In the genomic region with DNA sequence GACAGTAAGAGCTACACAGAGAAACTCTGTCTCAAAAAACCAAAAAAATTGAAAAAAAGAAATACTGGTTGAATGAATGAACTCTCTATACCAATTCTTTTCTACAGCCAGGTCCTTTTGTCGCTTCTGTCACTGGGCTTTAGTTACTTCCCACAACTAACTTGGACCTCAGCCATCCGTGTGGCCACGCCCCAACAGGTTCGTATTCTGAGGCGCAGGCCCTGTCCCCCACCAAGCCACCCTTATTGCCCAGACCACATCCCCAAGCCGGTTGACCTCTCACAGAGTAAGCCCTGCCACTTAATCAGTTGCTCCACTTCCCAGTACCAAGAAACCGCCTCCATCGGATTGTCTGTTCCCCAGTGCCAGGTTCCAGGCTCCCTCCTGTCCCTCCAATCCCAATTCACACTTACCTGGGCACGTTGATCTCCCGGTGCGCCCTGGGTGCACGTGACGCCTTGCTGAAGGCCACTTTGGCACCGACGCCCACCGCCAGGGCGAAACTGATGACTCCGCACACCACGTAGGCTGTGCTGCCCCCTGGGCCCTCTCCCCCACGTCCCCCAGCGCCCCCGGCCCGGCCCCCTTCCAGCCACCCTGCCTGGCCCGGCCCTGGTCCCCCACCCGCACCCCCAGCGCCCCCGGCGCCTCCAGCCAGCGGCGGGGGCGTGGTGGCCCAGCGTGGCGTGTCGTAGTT, we compare ENCODE assay signal across 9 mouse cellular contexts. TPM values are rescaled to one million over a fixed set of nuclear protein-coding genes. Genes with fewer than 3 reads are reported as not detected.
DNase-seq lines count a peak whose midpoint lies in the region; ATAC-seq lines count a peak whose summit lies in the region.
"Had no signal": no experiment of that assay in that cellular context is flagged by ENCODE, and none has a peak within 500 bp of the region (broad histone marks: within the 10 kb centered on the region; RNA-seq: fewer than 3 reads in every experiment).

No protein-coding gene starts in this region.

- H3K4me2 ChIP-seq in embryonic facial prominence, embryonic 11.5 days (ENCODE audit: low read depth, low read length), result peak overlapping the region; percentile 87
- peak overlapping the region; percentile 89 for H3K4me2 ChIP-seq in kidney, embryonic 16.5 days (replicated peaks; ENCODE audit: low read depth, low read length)

- no peak for DNase-seq in heart, embryonic 10.5 days (ENCODE audit: low spot score)
- DNase-seq in heart, postnatal 25 days (ENCODE audit: low spot score), result no peak
- DNase-seq in embryonic facial prominence, embryonic 11.5 days (ENCODE audit: low spot score), result no peak
- DNase-seq in midbrain, embryonic 10.5 days (ENCODE audit: low spot score), result peak; percentile 23
- no peak for DNase-seq in thymus, postnatal 10 days (ENCODE audit: low spot score in 2 of 2)
- no peak for DNase-seq in spleen, postnatal 10 days (ENCODE audit: low spot score in 2 of 2)
- no peak for DNase-seq in gastrocnemius, adult 8-10 months (ENCODE audit: low spot score in 2 of 2)

- H3K27ac ChIP-seq in heart, embryonic 10.5 days, result peak overlapping the region; percentile 67; the same call in 1 of the 2 replicates
- H3K27ac ChIP-seq in embryonic facial prominence, embryonic 11.5 days (replicated peaks; ENCODE audit: low read depth, low read length), result no peak overlapping the region
- peak overlapping the region; percentile 44 for H3K27ac ChIP-seq in kidney, embryonic 16.5 days (ENCODE audit: low read length)
- peak overlapping the region; percentile 83 for H3K27ac ChIP-seq in midbrain, embryonic 10.5 days (replicated peaks)

- H3K9me3 ChIP-seq in heart, embryonic 10.5 days, result 0 out of 2 replicates have a peak, but pooled peaks cover 3% of the 10 kb centered on the region
- H3K9me3 ChIP-seq in embryonic facial prominence, embryonic 11.5 days (replicated peaks; ENCODE audit: control insufficient read depth, low read length), result no peaks in the 10 kb centered on the region
- peaks cover 4% of the 10 kb centered on the region; the same call in 1 of the 2 replicates for H3K9me3 ChIP-seq in kidney, embryonic 16.5 days (ENCODE audit: low read length)
- H3K9me3 ChIP-seq in midbrain, embryonic 10.5 days (replicated peaks), result 0 out of 2 replicates have a peak, but pooled peaks cover 2% of the 10 kb centered on the region

- H3K36me3 ChIP-seq in heart, embryonic 10.5 days, result no peaks in the 10 kb centered on the region
- no peaks in the 10 kb centered on the region for H3K36me3 ChIP-seq in embryonic facial prominence, embryonic 11.5 days (replicated peaks; ENCODE audit: control insufficient read depth, insufficient read depth, low read depth, low read length)
- no peaks in the 10 kb centered on the region for H3K36me3 ChIP-seq in kidney, embryonic 16.5 days (ENCODE audit: insufficient read depth, low read length)
- H3K36me3 ChIP-seq in midbrain, embryonic 10.5 days, result no peaks in the 10 kb centered on the region

- peak overlapping the region; percentile 63 for H3K4me3 ChIP-seq in heart, embryonic 10.5 days
- H3K4me3 ChIP-seq in embryonic facial prominence, embryonic 11.5 days (ENCODE audit: low read depth, low read length), result peak overlapping the region; percentile 41
- H3K4me3 ChIP-seq in kidney, embryonic 16.5 days (ENCODE audit: low read length), result peak overlapping the region; percentile 47
- peak overlapping the region; percentile 71 for H3K4me3 ChIP-seq in midbrain, embryonic 10.5 days
- H3K4me3 ChIP-seq: erythroblast, embryonic 14.5 days had no signal

- intact Hi-C loops in heart, postnatal 25 days (cut with DNase I), result no loop called here

- H3K4me1 ChIP-seq in heart, embryonic 10.5 days, result peaks cover 15% of the 10 kb centered on the region
- no peaks in the 10 kb centered on the region for H3K4me1 ChIP-seq in embryonic facial prominence, embryonic 11.5 days (ENCODE audit: control insufficient read depth, insufficient read depth, low read length)
- H3K4me1 ChIP-seq in kidney, embryonic 16.5 days (ENCODE audit: insufficient read depth, low read length), result peaks cover under 1% of the 10 kb centered on the region; the same call in 1 of the 2 replicates
- peaks cover 19% of the 10 kb centered on the region for H3K4me1 ChIP-seq in midbrain, embryonic 10.5 days

- 7% methylated on average over 34 of the region's 34 CpGs for WGBS in heart, embryonic 10.5 days
- WGBS in embryonic facial prominence, embryonic 11.5 days, result 6% methylated on average over 33 of the region's 34 CpGs
- 4% methylated on average over 28 of the region's 34 CpGs for WGBS in kidney, embryonic 16.5 days
- 6% methylated on average over 32 of the region's 34 CpGs for WGBS in midbrain, embryonic 10.5 days

- 0 out of 2 replicates have a peak overlapping the region, but pooled peaks have one; percentile 25 for H3K9ac ChIP-seq in embryonic facial prominence, embryonic 11.5 days (replicated peaks; ENCODE audit: low read length)
- peak overlapping the region; percentile 74 for H3K9ac ChIP-seq in kidney, embryonic 16.5 days (replicated peaks; ENCODE audit: low read length)

- ATAC-seq in embryonic facial prominence, embryonic 11.5 days (replicated peaks; ENCODE audit: insufficient number of reproducible peaks, low FRiP score, low TSS enrichment, low read depth), result peak; percentile 68
- ATAC-seq in kidney, embryonic 16.5 days (ENCODE audit: low FRiP score, low TSS enrichment), result no peak; the same call in none of the 2 replicates

- peaks cover 84% of the 10 kb centered on the region for H3K27me3 ChIP-seq in heart, embryonic 10.5 days (ENCODE audit: insufficient read depth, poor library complexity, severe bottlenecking)
- H3K27me3 ChIP-seq in embryonic facial prominence, embryonic 11.5 days (ENCODE audit: control insufficient read depth, insufficient read depth, low read length), result peaks cover 25% of the 10 kb centered on the region
- peaks cover 54% of the 10 kb centered on the region for H3K27me3 ChIP-seq in kidney, embryonic 16.5 days (ENCODE audit: insufficient read depth, low read length)
- peaks cover 84% of the 10 kb centered on the region for H3K27me3 ChIP-seq in midbrain, embryonic 10.5 days (ENCODE audit: low read depth, poor library complexity, severe bottlenecking)

RNA-seq across cellular contexts. Expression of gene Shisa7, which starts 8.7 kb away (rescaled TPM):
- 0.14 TPM in 1 of 2 replicates, not detected in the other for polyA plus RNA-seq in heart, embryonic 10.5 days (2016; fragmentation: Nextera tagmentation; extraction: Ambion mirVana)
- total RNA-seq in heart, postnatal 25 days (2021), result under 1 TPM in 1 of 2 experiments, not detected in 1; 0.08 TPM
- 0.72 TPM in 2 replicates for polyA plus RNA-seq in embryonic facial prominence, embryonic 11.5 days (2014; fragmentation: Nextera tagmentation; extraction: Ambion mirVana)
- 0.84 and 1.1 TPM in 2 replicates for polyA plus RNA-seq in kidney, embryonic 16.5 days (2015; fragmentation: Nextera tagmentation; extraction: Ambion mirVana)
- 0.28 and 1.1 TPM in 2 replicates for polyA plus RNA-seq in midbrain, embryonic 10.5 days (2016; fragmentation: Nextera tagmentation; extraction: Ambion mirVana)
- total RNA-seq in gastrocnemius, adult 8-10 months (2022), result not detected
- polyA plus RNA-seq: erythroblast, embryonic 14.5 days had no signal

RNA-seq across cellular contexts. Expression of gene Ube2s, which starts 23.4 kb away (rescaled TPM):
- polyA plus RNA-seq in heart, embryonic 10.5 days (2016; fragmentation: Nextera tagmentation; extraction: Ambion mirVana), result 337 and 447 TPM in 2 replicates
- total RNA-seq in heart, postnatal 25 days (2021), result 10 to 100 TPM; 84.6 to 93.3 TPM
- polyA plus RNA-seq in embryonic facial prominence, embryonic 11.5 days (2014; fragmentation: Nextera tagmentation; extraction: Ambion mirVana), result 453 and 487 TPM in 2 replicates
- 355 and 360 TPM in 2 replicates for polyA plus RNA-seq in kidney, embryonic 16.5 days (2015; fragmentation: Nextera tagmentation; extraction: Ambion mirVana)
- polyA plus RNA-seq in midbrain, embryonic 10.5 days (2016; fragmentation: Nextera tagmentation; extraction: Ambion mirVana), result 357 and 426 TPM in 2 replicates
- total RNA-seq in gastrocnemius, adult 8-10 months (2022), result 100 to 1,000 TPM in 1 of 4 experiments, 10 to 100 TPM in 3; 92.3 to 102 (median 95.8) TPM

RNA-seq across cellular contexts. Expression of gene Isoc2b, which starts 34.3 kb away (rescaled TPM):
- polyA plus RNA-seq in heart, embryonic 10.5 days (2016; fragmentation: Nextera tagmentation; extraction: Ambion mirVana), result 3.9 TPM in 2 replicates
- 1 to 10 TPM; 3.5 to 5.3 TPM for total RNA-seq in heart, postnatal 25 days (2021)
- polyA plus RNA-seq in embryonic facial prominence, embryonic 11.5 days (2014; fragmentation: Nextera tagmentation; extraction: Ambion mirVana), result 2.4 and 2.9 TPM in 2 replicates
- 9.2 and 9.7 TPM in 2 replicates for polyA plus RNA-seq in kidney, embryonic 16.5 days (2015; fragmentation: Nextera tagmentation; extraction: Ambion mirVana)
- 2.8 and 4.1 TPM in 2 replicates for polyA plus RNA-seq in midbrain, embryonic 10.5 days (2016; fragmentation: Nextera tagmentation; extraction: Ambion mirVana)
- 1 to 10 TPM; 3.5 to 5.0 (median 3.8) TPM for total RNA-seq in gastrocnemius, adult 8-10 months (2022)
- polyA plus RNA-seq: erythroblast, embryonic 14.5 days had no signal

RNA-seq across cellular contexts. Expression of gene Isoc2a, which starts 41.2 kb away (rescaled TPM):
- polyA plus RNA-seq in heart, embryonic 10.5 days (2016; fragmentation: Nextera tagmentation; extraction: Ambion mirVana), result 1.3 TPM in 2 replicates
- 10 to 100 TPM; 40.5 to 44.4 TPM for total RNA-seq in heart, postnatal 25 days (2021)
- 0.70 and 0.72 TPM in 2 replicates for polyA plus RNA-seq in embryonic facial prominence, embryonic 11.5 days (2014; fragmentation: Nextera tagmentation; extraction: Ambion mirVana)
- polyA plus RNA-seq in kidney, embryonic 16.5 days (2015; fragmentation: Nextera tagmentation; extraction: Ambion mirVana), result 1.2 and 1.4 TPM in 2 replicates
- 0.64 and 0.70 TPM in 2 replicates for polyA plus RNA-seq in midbrain, embryonic 10.5 days (2016; fragmentation: Nextera tagmentation; extraction: Ambion mirVana)
- 10 to 100 TPM; 23.6 to 32.4 (median 28.2) TPM for total RNA-seq in gastrocnemius, adult 8-10 months (2022)

RNA-seq across cellular contexts. Expression of gene Rpl28, which starts 43.1 kb away (rescaled TPM):
- 314 and 329 TPM in 2 replicates for polyA plus RNA-seq in heart, embryonic 10.5 days (2016; fragmentation: Nextera tagmentation; extraction: Ambion mirVana)
- 100 to 1,000 TPM; 489 to 533 TPM for total RNA-seq in heart, postnatal 25 days (2021)
- polyA plus RNA-seq in embryonic facial prominence, embryonic 11.5 days (2014; fragmentation: Nextera tagmentation; extraction: Ambion mirVana), result 149 and 169 TPM in 2 replicates
- 315 and 357 TPM in 2 replicates for polyA plus RNA-seq in kidney, embryonic 16.5 days (2015; fragmentation: Nextera tagmentation; extraction: Ambion mirVana)
- polyA plus RNA-seq in midbrain, embryonic 10.5 days (2016; fragmentation: Nextera tagmentation; extraction: Ambion mirVana), result 339 and 383 TPM in 2 replicates
- 100 to 1,000 TPM; 347 to 558 (median 433) TPM for total RNA-seq in gastrocnemius, adult 8-10 months (2022)
